Comparison of ENCODE assay signal across 8 mouse cellular contexts in genomic region chr7:24564607-24565265, GRCm38 (mm10). TPM values are rescaled to one million over a fixed set of nuclear protein-coding genes. Genes with fewer than 3 reads are reported as not detected.
DNase-seq lines count a peak whose midpoint lies in the region; ATAC-seq lines count a peak whose summit lies in the region.

No protein-coding gene starts in this region.

- no peak overlapping the region for H3K4me3 ChIP-seq in heart, embryonic 11.5 days (ENCODE audit: low read depth, low read length)

- no peaks in the 10 kb centered on the region for H3K4me1 ChIP-seq in heart, embryonic 11.5 days (ENCODE audit: control insufficient read depth, insufficient read depth, low read length)

- H3K27ac ChIP-seq in heart, embryonic 11.5 days (ENCODE audit: low read depth, low read length): no peak overlapping the region

- ATAC-seq in heart, embryonic 11.5 days (replicated peaks; ENCODE audit: insufficient number of reproducible peaks, low FRiP score, low TSS enrichment): no peak
- ATAC-seq in common myeloid progenitor, adult 5-6 weeks (replicated peaks; ENCODE audit: low read depth, poor library complexity, severe bottlenecking): peak; percentile 98

- DNase-seq in heart, adult 18-20 months: peak; percentile 58 to 74
- peak; percentile 42 for DNase-seq in WW6 (ENCODE audit: low read depth, low spot score)
- DNase-seq in heart, adult 9 months (ENCODE audit: low spot score in 2 of 2): peak; percentile 25 to 34
- peak; percentile 72 to 73 for DNase-seq in layer of hippocampus, postnatal 10 days (ENCODE audit: low spot score in 2 of 2)
- DNase-seq in lung, postnatal 14 days: peak; percentile 81
- DNase-seq in skeletal muscle tissue, adult 2 months (ENCODE audit: low read depth, low spot score): peak; percentile 39

- no peak overlapping the region for H3K9ac ChIP-seq in heart, embryonic 11.5 days (ENCODE audit: low read depth, low read length)

- H3K27me3 ChIP-seq in heart, embryonic 11.5 days (ENCODE audit: control insufficient read depth, insufficient read depth, low read length): no peaks in the 10 kb centered on the region

- 65% methylated on average over 6 of the region's 6 CpGs for WGBS in heart, embryonic 11.5 days (ENCODE audit: insufficient replicate concordance)

- H3K36me3 ChIP-seq in heart, embryonic 11.5 days (ENCODE audit: control insufficient read depth, insufficient read depth, low read length): peaks cover 16% of the 10 kb centered on the region

- H3K4me2 ChIP-seq in heart, embryonic 11.5 days: no peak overlapping the region

- no peaks in the 10 kb centered on the region for H3K9me3 ChIP-seq in heart, embryonic 11.5 days (replicated peaks; ENCODE audit: control insufficient read depth, low read length)

RNA-seq across cellular contexts. Expression of gene Xrcc1, which starts 18.6 kb away (rescaled TPM):
- total RNA-seq in heart, adult 18-20 months (2021): 10 to 100 TPM; 21.7 to 23.9 TPM
- polyA plus RNA-seq in heart, embryonic 11.5 days (2014; fragmentation: Nextera tagmentation; extraction: Ambion mirVana): 69.8 and 76.6 TPM in 2 replicates
- total RNA-seq in common myeloid progenitor, adult 5-6 weeks (2017): 32.2 and 37.0 TPM in 2 replicates
- 10 to 100 TPM; 37.8 to 39.7 TPM for total RNA-seq in layer of hippocampus, postnatal 10 days (2021)

RNA-seq across cellular contexts. Expression of gene Pinlyp, which starts 18.8 kb away (rescaled TPM):
- not detected for total RNA-seq in heart, adult 18-20 months (2021)
- polyA plus RNA-seq in heart, embryonic 11.5 days (2014; fragmentation: Nextera tagmentation; extraction: Ambion mirVana): not detected in 2 replicates
- not detected in 2 replicates for total RNA-seq in common myeloid progenitor, adult 5-6 weeks (2017)
- total RNA-seq in layer of hippocampus, postnatal 10 days (2021): not detected

RNA-seq across cellular contexts. Expression of gene Ethe1, which starts 22.6 kb away (rescaled TPM):
- total RNA-seq in heart, adult 18-20 months (2021): 10 to 100 TPM; 61.2 to 71.1 TPM
- 23.4 and 23.9 TPM in 2 replicates for polyA plus RNA-seq in heart, embryonic 11.5 days (2014; fragmentation: Nextera tagmentation; extraction: Ambion mirVana)
- total RNA-seq in common myeloid progenitor, adult 5-6 weeks (2017): 13.2 and 14.6 TPM in 2 replicates
- 1 to 10 TPM; 7.7 to 8.7 TPM for total RNA-seq in layer of hippocampus, postnatal 10 days (2021)

RNA-seq across cellular contexts. Expression of gene Zfp575, which starts 22.7 kb away (rescaled TPM):
- under 1 TPM in 1 of 2 experiments, not detected in 1; 0.13 TPM for total RNA-seq in heart, adult 18-20 months (2021)
- 0.42 and 0.44 TPM in 2 replicates for polyA plus RNA-seq in heart, embryonic 11.5 days (2014; fragmentation: Nextera tagmentation; extraction: Ambion mirVana)
- total RNA-seq in common myeloid progenitor, adult 5-6 weeks (2017): not detected in 2 replicates
- total RNA-seq in layer of hippocampus, postnatal 10 days (2021): 1 to 10 TPM; 8.2 to 8.7 TPM

RNA-seq across cellular contexts. Expression of gene Irgq, which starts 34.2 kb away (rescaled TPM):
- 10 to 100 TPM; 15.3 to 18.3 TPM for total RNA-seq in heart, adult 18-20 months (2021)
- polyA plus RNA-seq in heart, embryonic 11.5 days (2014; fragmentation: Nextera tagmentation; extraction: Ambion mirVana): 4.1 and 6.1 TPM in 2 replicates
- total RNA-seq in common myeloid progenitor, adult 5-6 weeks (2017): 3.5 and 6.0 TPM in 2 replicates
- 100 to 1,000 TPM in 1 of 2 experiments, 10 to 100 TPM in 1; 98.5 to 101 TPM for total RNA-seq in layer of hippocampus, postnatal 10 days (2021)

Comparison
In these comparisons a context has a peak if more than half of its experiments do, and no peak if none do; other contexts are left out.
1. DNase-seq: peak in every context shown above with its lines; median percentile 81 in lung, postnatal 14 days; 72 in layer of hippocampus, postnatal 10 days; 66 in heart, adult 18-20 months; 42 in WW6; 39 in skeletal muscle tissue, adult 2 months; 30 in heart, adult 9 months.